Mouse (Mus musculus) hindbrain, embryonic 13.5 days (tissue): ENCODE measurements around the gene Xntrpc. TPM values are rescaled to one million over a fixed set of nuclear protein-coding genes. Genes with fewer than 3 reads are reported as not detected.
"Not testable (repeated sequence)": the region's sequence is repeated elsewhere in the genome, so short reads cannot be mapped to it uniquely, and the experiment has no call there.

Experiments used
- ATAC-seq: fragments of 200-750 bp; cut with Nextera tagmentation; 2 replicates; pipeline ENCODE4 v1.8.0; 2017; ENCODE audit warnings: moderate TSS enrichment; ENCODE audit not compliant: low FRiP score
- H3K27ac ChIP-seq: fragments of 300-500 bp; sonication (generic); 2 replicates; pipeline ENCODE4 v1.5.1; 2015; ENCODE audit warnings: inconsistent platforms, mild to moderate bottlenecking, moderate library complexity
- H3K27me3 ChIP-seq: fragments of 300-500 bp; sonication (generic); 2 replicates; pipeline ENCODE4 v1.6.1; 2015; ENCODE audit warnings: mild to moderate bottlenecking, inconsistent platforms
- H3K36me3 ChIP-seq: fragments of 300-500 bp; sonication (generic); 2 replicates; pipeline ENCODE4 v1.6.1; 2015; ENCODE audit warnings: mild to moderate bottlenecking, inconsistent platforms
- H3K4me1 ChIP-seq: fragments of 300-500 bp; sonication (generic); replicated peaks from 2 replicates; pipeline ENCODE4 v1.6.1; 2015; ENCODE audit warnings: inconsistent platforms
- H3K4me2 ChIP-seq: fragments of 300-500 bp; sonication (generic); 2 replicates; pipeline ENCODE4 v1.6.1; 2015; ENCODE audit warnings: inconsistent platforms, mild to moderate bottlenecking, moderate library complexity
- H3K4me3 ChIP-seq: fragments of 300-500 bp; sonication (generic); 2 replicates; pipeline ENCODE4 v1.5.1; 2015; ENCODE audit warnings: mild to moderate bottlenecking, inconsistent platforms
- H3K9ac ChIP-seq: fragments of 300-500 bp; sonication (generic); 2 replicates; pipeline ENCODE4 v1.6.1; 2015; ENCODE audit warnings: mild to moderate bottlenecking, inconsistent platforms
- H3K9me3 ChIP-seq: fragments of 300-500 bp; sonication (generic); 2 replicates; pipeline ENCODE4 v1.6.1; 2016; ENCODE audit warnings: inconsistent platforms
- WGBS: fragments of 180-500 bp; shearing (Covaris S2); methylation state at CpG from one replicate; pipeline ENCODE4 v1.1.7; 2015; 5-methylcytosine and 5-hydroxymethylcytosine counted together
- polyA plus RNA-seq: library from polyadenylated mRNA; unstranded; fragments of >200 nt; fragmentation: Nextera tagmentation; extraction: Ambion mirVana; gene quantifications from 2 replicates; pipeline ENCODE4 v1.2.1, GENCODE M21; 2015

The Xntrpc gene
- polyA plus RNA-seq, 1 experiment from 2014 or later: 1.2 TPM

DNA sequence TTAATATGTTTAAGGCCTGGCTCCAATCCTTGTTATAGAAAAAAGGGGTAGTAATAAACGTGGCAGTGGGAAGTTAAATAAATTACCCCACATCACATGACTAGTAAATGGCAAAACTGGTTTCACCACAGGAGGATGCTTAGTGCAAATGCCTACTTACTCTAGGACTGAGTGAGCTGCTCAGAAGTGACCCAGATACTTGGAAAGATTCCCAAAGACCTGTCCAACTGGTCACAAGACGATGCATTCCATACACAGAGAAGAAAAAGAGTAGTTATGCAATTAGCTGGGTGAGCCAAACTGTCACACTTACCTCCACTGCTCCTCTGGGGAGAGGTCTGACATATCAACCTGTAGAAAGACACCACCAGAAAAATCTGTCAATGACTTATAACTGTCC, 23.2 kb upstream of the Xntrpc start:
- Histone ChIP-seq H3K27ac (no peak overlapping the region), H3K9ac (no peak overlapping the region), H3K4me2 (no peak overlapping the region), H3K4me3 (no peak overlapping the region), H3K4me1 (no peaks in the 10 kb centered on the region), H3K9me3 (no peaks in the 10 kb centered on the region), H3K27me3 (no peaks in the 10 kb centered on the region), H3K36me3 (peaks cover 45% of the 10 kb centered on the region)
- no peak for ATAC-seq
- 89% methylated on average over 2 of the region's 2 CpGs for WGBS

- H3K4me1 ChIP-seq, H3K9ac ChIP-seq, H3K27ac ChIP-seq, H3K27me3 ChIP-seq, H3K4me3 ChIP-seq, H3K4me2 ChIP-seq, ATAC-seq, H3K9me3 ChIP-seq: not testable (repeated sequence)
- peaks cover 15% of the 10 kb centered on the region for H3K36me3 ChIP-seq
Observed at GRCm38 (mm10) chr7:102048524-102048923, 17.0 kb upstream of the Xntrpc start.

- H3K4me3 ChIP-seq: no peak overlapping the region
- ATAC-seq: no peak
- H3K9me3 ChIP-seq: no peaks in the 10 kb centered on the region
- H3K27me3 ChIP-seq: no peaks in the 10 kb centered on the region
- 93% methylated on average over 3 of the region's 3 CpGs for WGBS
- no peak overlapping the region for H3K4me2 ChIP-seq
- H3K4me1 ChIP-seq: peaks cover 30% of the 10 kb centered on the region
- H3K27ac ChIP-seq: no peak overlapping the region
- no peak overlapping the region for H3K9ac ChIP-seq
- peaks cover 21% of the 10 kb centered on the region for H3K36me3 ChIP-seq
Observed at GRCm38 (mm10) chr7:102061353-102061752, 4.2 kb upstream of the Xntrpc start.

GRCm38 (mm10) chr7:102062203-102062602, 3.3 kb upstream of the Xntrpc start:
- Histone ChIP-seq H3K27me3 (no peaks in the 10 kb centered on the region), H3K9me3 (no peaks in the 10 kb centered on the region), H3K27ac (no peak overlapping the region), H3K4me3 (no peak overlapping the region), H3K36me3 (peaks cover 12% of the 10 kb centered on the region), H3K4me1 (peaks cover 33% of the 10 kb centered on the region), H3K4me2 (no peak overlapping the region), H3K9ac (no peak overlapping the region)
- 92% methylated on average over 1 of the region's 1 CpGs for WGBS
- no peak for ATAC-seq

GRCm38 (mm10) chr7:102063891-102064290, 1.6 kb upstream of the Xntrpc start:
- ATAC-seq: no peak
- peak overlapping the region; percentile 79 for H3K4me3 ChIP-seq
- 94% methylated on average over 9 of the region's 9 CpGs for WGBS
- H3K27me3 ChIP-seq: no peaks in the 10 kb centered on the region
- H3K4me1 ChIP-seq: peaks cover 33% of the 10 kb centered on the region
- H3K27ac ChIP-seq: no peak overlapping the region
- H3K36me3 ChIP-seq: peaks cover 5% of the 10 kb centered on the region
- H3K9ac ChIP-seq: peak overlapping the region; percentile 83
- no peaks in the 10 kb centered on the region for H3K9me3 ChIP-seq
- peak overlapping the region; percentile 83 for H3K4me2 ChIP-seq

GRCm38 (mm10) chr7:102064655-102065045, 863 bp upstream of the Xntrpc start:
- peaks cover 33% of the 10 kb centered on the region for H3K4me1 ChIP-seq
- H3K4me2 ChIP-seq: peak overlapping the region; percentile 83
- ATAC-seq: peak; percentile 58
- peak overlapping the region; percentile 83 for H3K9ac ChIP-seq
- H3K9me3 ChIP-seq: no peaks in the 10 kb centered on the region
- peak overlapping the region; percentile 87 for H3K27ac ChIP-seq
- no peaks in the 10 kb centered on the region; the same call in 1 of the 2 replicates for H3K36me3 ChIP-seq
- peak overlapping the region; percentile 79 for H3K4me3 ChIP-seq
- 1% methylated on average over 9 of the region's 9 CpGs for WGBS
- no peaks in the 10 kb centered on the region for H3K27me3 ChIP-seq

- peaks cover 33% of the 10 kb centered on the region for H3K4me1 ChIP-seq
- H3K9ac ChIP-seq: peak overlapping the region; percentile 83
- no peak overlapping the region for H3K27ac ChIP-seq
- peaks cover 4% of the 10 kb centered on the region for H3K36me3 ChIP-seq
- H3K27me3 ChIP-seq: no peaks in the 10 kb centered on the region
- peak overlapping the region; percentile 83 for H3K4me2 ChIP-seq
- 83% methylated on average over 6 of the region's 6 CpGs for WGBS
- no peak for ATAC-seq
- no peaks in the 10 kb centered on the region for H3K9me3 ChIP-seq
- H3K4me3 ChIP-seq: peak overlapping the region; percentile 79
Observed at GRCm38 (mm10) chr7:102066363-102066762, 850 bp downstream of the Xntrpc start.

DNA sequence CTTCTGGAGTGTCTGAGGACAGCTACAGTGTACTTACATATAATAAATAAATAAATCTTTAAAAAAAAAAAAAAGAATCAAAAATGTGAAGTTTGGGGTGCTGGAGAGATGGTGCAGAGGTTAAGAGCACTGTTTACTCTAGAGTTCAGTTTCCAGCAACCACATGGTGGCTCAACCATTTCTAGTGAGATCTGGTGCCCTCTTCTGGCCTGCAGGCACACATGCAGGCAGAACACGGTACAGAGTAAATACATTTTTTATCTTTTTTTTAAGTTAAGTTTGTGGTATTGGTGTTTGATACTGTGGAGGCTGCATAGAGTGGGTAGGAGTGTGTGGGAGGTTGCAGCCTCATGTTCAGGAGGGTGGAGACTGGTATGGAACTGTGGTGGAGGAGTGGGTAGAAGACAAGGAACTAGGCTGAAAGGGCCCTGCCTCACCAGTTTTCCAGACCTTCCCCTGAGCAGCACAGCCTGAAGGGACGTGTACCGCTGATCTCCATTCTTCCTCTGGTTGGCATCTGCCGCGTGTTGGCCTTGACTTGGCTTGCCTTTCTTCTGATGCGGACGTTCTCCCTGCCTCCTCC, 11.3 kb downstream of the Xntrpc start:
- Histone ChIP-seq H3K27ac (no peak overlapping the region), H3K4me3 (no peak overlapping the region), H3K4me1 (no peaks in the 10 kb centered on the region), H3K27me3 (no peaks in the 10 kb centered on the region), H3K9ac (no peak overlapping the region), H3K4me2 (no peak overlapping the region), H3K9me3 (no peaks in the 10 kb centered on the region), H3K36me3 (peaks cover 87% of the 10 kb centered on the region)
- 0 out of 2 replicates have a peak, but pooled peaks have one; percentile 39 for ATAC-seq
- 87% methylated on average over 7 of the region's 7 CpGs for whole genome bisulfite sequencing

DNA sequence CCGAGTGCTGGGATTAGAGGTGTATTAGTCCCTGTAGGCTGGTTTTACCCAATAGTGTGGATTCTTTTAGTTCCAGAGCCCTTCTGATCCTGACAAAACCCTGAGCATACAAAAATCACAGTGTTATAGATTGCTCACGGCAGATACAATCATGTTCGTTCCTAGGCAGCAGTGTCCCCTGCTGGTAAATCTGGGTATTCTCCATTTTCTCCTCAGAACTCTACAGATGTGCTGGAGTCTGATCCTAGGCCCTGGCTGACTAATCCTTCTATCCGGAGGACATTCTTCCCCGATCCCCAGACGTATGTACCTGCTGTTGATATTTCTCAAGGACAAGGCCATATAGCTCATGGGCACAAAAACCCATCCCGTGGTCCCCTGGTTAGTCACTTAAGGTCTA, 13.0 kb downstream of the Xntrpc start:
- Histone ChIP-seq H3K4me1 (no peaks in the 10 kb centered on the region), H3K4me3 (no peak overlapping the region), H3K9ac (no peak overlapping the region), H3K4me2 (no peak overlapping the region), H3K27me3 (no peaks in the 10 kb centered on the region), H3K9me3 (no peaks in the 10 kb centered on the region), H3K27ac (no peak overlapping the region), H3K36me3 (peaks cover 89% of the 10 kb centered on the region)
- no peak for ATAC-seq
- WGBS: 80% methylated on average over 7 of the region's 7 CpGs

GRCm38 (mm10) chr7:102080311-102080710, 14.8 kb downstream of the Xntrpc start:
- no peaks in the 10 kb centered on the region for H3K27me3 ChIP-seq
- H3K36me3 ChIP-seq: peaks cover 86% of the 10 kb centered on the region
- no peak overlapping the region for H3K4me2 ChIP-seq
- no peaks in the 10 kb centered on the region for H3K9me3 ChIP-seq
- H3K27ac ChIP-seq: no peak overlapping the region
- no peak for ATAC-seq
- H3K9ac ChIP-seq: no peak overlapping the region
- WGBS: 94% methylated on average over 8 of the region's 8 CpGs
- no peaks in the 10 kb centered on the region for H3K4me1 ChIP-seq
- no peak overlapping the region for H3K4me3 ChIP-seq

GRCm38 (mm10) chr7:102081784-102082183, 16.3 kb downstream of the Xntrpc start:
- no peaks in the 10 kb centered on the region for H3K27me3 ChIP-seq
- no peak overlapping the region for H3K4me2 ChIP-seq
- H3K9me3 ChIP-seq: no peaks in the 10 kb centered on the region
- no peak overlapping the region for H3K4me3 ChIP-seq
- 98% methylated on average over 5 of the region's 5 CpGs for whole genome bisulfite sequencing
- peaks cover 82% of the 10 kb centered on the region for H3K36me3 ChIP-seq
- no peak overlapping the region for H3K9ac ChIP-seq
- H3K27ac ChIP-seq: no peak overlapping the region
- no peak for ATAC-seq
- H3K4me1 ChIP-seq: no peaks in the 10 kb centered on the region

DNA sequence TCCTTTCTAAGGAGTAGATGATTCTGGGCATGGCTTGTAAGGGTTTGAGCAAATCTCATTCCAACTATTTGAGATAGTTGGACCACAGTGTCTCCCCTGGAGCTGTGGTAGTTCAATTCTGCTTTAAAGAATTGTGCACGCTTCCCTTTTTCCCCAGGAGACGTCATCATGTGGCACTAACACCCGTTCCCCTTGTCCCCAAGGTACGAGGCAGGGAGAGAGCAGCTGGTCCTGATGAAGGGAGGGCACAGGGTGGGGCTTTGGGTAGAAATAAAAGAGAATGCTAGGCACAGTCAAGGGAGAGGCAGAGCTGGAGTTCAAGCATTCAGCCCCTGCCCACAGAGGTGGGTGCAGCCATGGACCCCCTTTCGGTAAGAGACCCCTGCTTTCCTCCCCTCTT, 17.3 kb downstream of the Xntrpc start, which contains the start of gene Trpc2:
TSS of gene Trpc2 (plus strand) at position 301 of the 400 bp plus-strand sequence.
- no peak for ATAC-seq
- Histone ChIP-seq H3K4me3 (no peak within 1 kb of the TSS), H3K27me3 (no peaks in the 10 kb centered on the region), H3K4me2 (no peak within 1 kb of the TSS), H3K9me3 (no peaks in the 10 kb centered on the region), H3K9ac (no peak within 1 kb of the TSS), H3K36me3 (peaks cover 78% of the 10 kb centered on the region), H3K4me1 (no peaks in the 10 kb centered on the region), H3K27ac (no peak within 1 kb of the TSS)
- 83% methylated on average over 5 of the region's 5 CpGs for WGBS

DNA sequence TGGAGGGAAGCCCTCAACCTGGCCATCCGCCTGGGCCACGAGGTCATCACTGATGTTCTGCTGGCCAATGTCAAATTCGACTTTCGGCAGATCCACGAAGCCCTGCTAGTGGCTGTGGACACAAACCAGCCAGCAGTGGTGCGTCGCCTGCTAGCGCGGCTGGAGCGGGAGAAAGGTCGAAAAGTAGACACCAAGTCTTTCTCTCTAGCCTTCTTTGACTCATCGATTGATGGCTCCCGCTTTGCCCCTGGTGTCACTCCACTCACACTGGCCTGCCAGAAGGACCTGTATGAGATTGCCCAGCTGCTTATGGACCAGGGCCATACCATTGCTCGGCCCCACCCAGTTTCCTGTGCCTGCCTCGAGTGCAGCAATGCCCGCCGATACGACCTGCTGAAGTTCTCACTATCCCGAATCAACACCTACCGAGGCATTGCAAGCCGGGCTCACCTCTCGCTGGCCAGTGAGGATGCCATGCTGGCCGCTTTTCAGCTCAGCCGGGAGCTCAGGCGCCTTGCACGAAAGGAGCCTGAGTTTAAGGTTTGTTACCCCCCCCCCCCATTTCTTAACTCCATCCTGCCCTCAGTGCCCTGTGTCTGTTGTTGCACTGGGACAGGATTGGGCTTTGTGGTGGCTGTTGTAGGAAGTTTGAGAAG, 18.7 kb downstream of the Xntrpc start:
- Histone ChIP-seq H3K4me1 (no peaks in the 10 kb centered on the region), H3K36me3 (peaks cover 82% of the 10 kb centered on the region), H3K4me3 (no peak overlapping the region), H3K9me3 (no peaks in the 10 kb centered on the region), H3K4me2 (no peak overlapping the region), H3K9ac (no peak overlapping the region), H3K27me3 (no peaks in the 10 kb centered on the region), H3K27ac (no peak overlapping the region)
- ATAC-seq: no peak
- WGBS: 92% methylated on average over 26 of the region's 26 CpGs
